Mouse (Mus musculus) Patski (cell line): ENCODE results near the gene Pgpep1. TPM values are rescaled to one million over a fixed set of nuclear protein-coding genes. Genes with fewer than 3 reads are reported as not detected.

ENCODE experiments used
- ATAC-seq: fragments of 100-300 bp; one replicate; pipeline ENCODE4 v1.8.0; 2021
- CTCF ChIA-PET: fragments of 350-600 bp; sonication (Branson Sonifier 250); formaldehyde crosslinking; loops from one replicate; lab custom pipeline; 2022; ENCODE audit warnings: inconsistent platforms; lab: Charles Lee
- POLR2A ChIA-PET: fragments of 350-600 bp; sonication (Branson Sonifier 250); formaldehyde crosslinking; loops from one replicate; lab custom pipeline; 2022; ENCODE audit warnings: antibody characterized with exemption, inconsistent platforms; lab: Charles Lee
- DNase-seq: peaks from one replicate; pipeline ENCODE4 v3.0.0-alpha.2; 2011; ENCODE audit warnings: low read depth, low spot score
- H3K27me3 ChIP-seq: fragments of 371-371 bp; one replicate; pipeline ENCODE4 v1.5.1; 2021
- CTCF ChIP-seq: fragments of 100-300 bp; IDR thresholded peaks from one replicate; pipeline ENCODE4 v1.5.1; 2021
- in situ Hi-C: fragments of 300-500 bp; cut with MboI; formaldehyde crosslinking; loops from 3 replicates; pipeline ENCODE4 v1.11.1; 2018; ENCODE audit warnings: low pct_unique_long_range_greater_than_20kb, mixed read lengths
- polyA plus RNA-seq: library from polyadenylated mRNA; unstranded; gene quantifications from one replicate; pipeline ENCODE4 v1.2.3, GENCODE M21; 2021

The Pgpep1 gene
- polyA plus RNA-seq, 1 experiment from 2014 or later, result 116 TPM

DNA sequence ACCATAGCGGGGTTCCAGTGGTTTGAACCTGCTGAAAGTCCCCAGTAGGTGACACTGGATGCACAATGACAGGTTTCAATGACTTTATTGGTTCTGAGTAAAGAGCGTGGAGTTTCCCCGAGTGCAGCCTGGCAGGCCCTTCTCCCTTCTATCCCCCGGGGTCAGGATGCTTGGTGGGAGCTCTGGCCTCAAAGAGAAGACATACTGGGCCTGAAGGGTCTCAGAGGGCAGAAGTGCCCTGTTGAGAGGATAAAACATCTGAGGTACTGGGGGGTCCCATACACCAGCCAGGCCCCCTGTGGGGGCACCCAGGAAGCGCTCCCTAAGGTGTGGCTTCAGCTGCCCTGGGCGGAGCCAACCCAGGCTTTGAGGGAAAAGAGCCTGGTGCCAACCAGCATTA is 13.8 kb downstream of the Pgpep1 start:
- ChIA-PET POLR2A (interaction anchor here (0.7 to 9.4 kb wide), 3 partner anchors 14 to 179 kb away, joined by 3 to 118 read pairs (median 5); partner anchors contain the start of gene Gdf15), CTCF (interaction anchor here (1.1 to 1.2 kb wide), 2 partner anchors 8 to 11 kb away, joined by 3 read pairs; no protein-coding TSS in a partner anchor)
- ATAC-seq (no peak), DNase-seq (no peak)
- TF ChIP-seq CTCF, result no peak
- no peaks in the 10 kb centered on the region for H3K27me3 ChIP-seq
- in situ Hi-C loops, result no loop called here

DNA sequence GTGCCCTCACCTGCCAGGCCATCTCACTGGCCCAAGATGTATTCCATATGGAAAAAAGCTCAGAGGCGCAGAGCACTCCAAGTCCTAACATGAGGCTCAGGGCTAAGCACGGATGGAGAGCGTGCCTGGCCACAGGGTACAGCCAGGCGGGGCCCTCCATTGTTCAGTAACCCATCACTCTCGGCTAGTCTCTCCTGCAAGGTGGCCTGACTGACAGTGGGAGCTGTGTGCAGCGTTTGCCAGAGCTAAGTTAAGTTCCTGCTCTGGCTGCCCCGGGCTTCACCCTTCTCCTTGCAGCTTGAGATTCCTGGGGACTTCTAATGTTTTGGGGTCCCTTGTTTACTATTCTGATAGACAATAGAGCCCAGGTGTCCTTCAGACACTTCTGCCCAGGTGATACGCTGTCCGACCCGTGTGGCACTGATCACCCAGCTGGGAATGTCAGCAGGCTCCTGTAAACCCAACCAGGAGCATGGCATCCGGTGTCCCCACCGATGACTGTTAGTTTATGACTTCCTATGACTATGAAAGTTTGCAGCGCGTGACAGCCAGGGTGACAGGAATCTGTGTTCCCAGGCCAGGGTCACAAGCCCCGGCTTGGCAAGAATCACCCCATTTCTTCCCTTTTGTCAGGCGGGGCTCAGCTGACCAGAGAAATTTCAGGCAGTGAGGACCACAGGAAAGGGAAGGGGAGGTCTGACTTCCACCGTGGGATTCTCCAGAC is 14.5 kb downstream of the Pgpep1 start:
- H3K27me3 ChIP-seq, result no peaks in the 10 kb centered on the region
- TF ChIP-seq CTCF, result no peak
- in situ Hi-C loops, result no loop called here
- ChIA-PET CTCF (interaction anchor here (1.2 kb wide), 2 partner anchors 10 to 16 kb away, joined by 3 to 5 read pairs; no protein-coding TSS in a partner anchor), POLR2A (interaction anchor here (9.4 kb wide), 1 partner anchor 14 kb away, joined by 118 read pairs; the partner anchor contains the start of gene Gdf15)
- ATAC-seq, result no peak
- no peak for DNase-seq

DNA sequence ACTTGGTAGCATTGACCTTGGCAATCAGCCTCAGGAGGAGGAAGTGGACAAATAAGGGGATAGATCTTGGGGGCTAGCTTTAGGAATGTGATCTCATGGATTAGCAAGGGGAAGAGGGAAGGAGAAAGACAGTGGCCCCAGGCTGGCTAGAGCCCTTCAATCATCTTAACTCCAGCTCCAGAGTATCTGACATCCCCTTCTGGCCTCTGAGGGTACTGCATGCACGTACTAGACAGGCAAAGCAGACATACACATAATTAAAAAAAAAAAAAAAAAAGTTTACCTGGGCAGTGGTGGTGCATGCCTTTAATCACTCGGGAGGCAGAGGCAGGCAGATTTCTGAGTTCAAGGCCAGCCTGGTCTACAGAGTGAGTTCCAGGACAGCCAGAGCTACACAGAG is 16.1 kb downstream of the Pgpep1 start:
- in situ Hi-C loops, result no loop called here
- TF ChIP-seq CTCF, result no peak
- no peaks in the 10 kb centered on the region for H3K27me3 ChIP-seq
- POLR2A ChIA-PET, result interaction anchor here (0.7 to 2.5 kb wide), 3 partner anchors 14 to 34 kb away, joined by 3 to 15 read pairs (median 3); no protein-coding TSS in a partner anchor
- CTCF ChIA-PET, result interaction anchor here (0.7 to 4.9 kb wide), 3 partner anchors 10 to 21 kb away, joined by 3 to 27 read pairs (median 4); no protein-coding TSS in a partner anchor
- DNase-seq (no peak), ATAC-seq (no peak)

DNA sequence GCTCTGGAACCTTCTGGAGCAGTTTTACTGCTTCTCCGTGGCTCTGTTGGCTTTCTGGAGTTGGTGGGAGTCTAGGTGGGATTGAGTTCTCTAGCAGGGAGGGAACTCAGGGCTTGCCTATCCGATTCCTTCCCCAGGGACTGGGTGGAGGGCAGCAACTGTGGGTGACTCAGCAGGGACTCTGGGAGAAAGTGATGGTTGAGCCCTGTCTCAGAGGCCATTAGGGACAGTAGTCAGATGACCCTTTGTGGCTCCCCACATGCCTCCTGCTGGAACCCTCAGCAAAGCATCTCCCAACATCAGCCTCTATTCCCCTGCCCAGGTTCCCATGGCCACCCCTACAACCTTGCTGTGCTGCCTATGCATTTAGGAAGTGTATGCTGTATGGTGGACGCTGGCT is 17.2 kb downstream of the Pgpep1 start:
- no peaks in the 10 kb centered on the region for H3K27me3 ChIP-seq
- DNase-seq (no peak), ATAC-seq (no peak)
- no peak for TF ChIP-seq CTCF
- CTCF ChIA-PET, result interaction anchor here (1.2 to 4.9 kb wide), 4 partner anchors 8 to 16 kb away, joined by 4 to 27 read pairs (median 4); no protein-coding TSS in a partner anchor
- POLR2A ChIA-PET, result interaction anchor here (1.5 to 2.5 kb wide), 2 partner anchors 9 to 13 kb away, joined by 5 to 15 read pairs; no protein-coding TSS in a partner anchor
- in situ Hi-C loops, result no loop called here

DNA sequence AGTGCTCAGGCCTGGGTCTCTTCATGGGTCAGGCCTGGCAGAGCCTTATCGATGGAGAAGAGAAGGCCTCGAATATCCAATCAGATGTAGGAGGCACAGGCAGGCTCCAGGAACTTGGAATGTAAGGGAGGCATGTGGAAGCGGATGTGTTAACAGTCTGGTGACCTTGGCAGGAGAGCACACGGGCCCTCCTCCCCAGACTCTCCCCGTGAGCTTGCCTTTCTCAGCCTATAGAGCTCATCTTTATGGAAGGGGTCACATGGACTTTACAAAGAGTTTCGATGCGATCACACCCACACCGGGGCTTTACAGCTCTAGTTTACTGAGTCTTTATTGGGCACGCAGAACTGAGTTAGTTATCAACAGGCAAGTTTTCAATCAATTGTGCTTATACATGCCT is 21.4 kb downstream of the Pgpep1 start:
- in situ Hi-C loops, result no loop called here
- no peaks in the 10 kb centered on the region for H3K27me3 ChIP-seq
- ATAC-seq, result no peak
- TF ChIP-seq CTCF, result no peak
- CTCF ChIA-PET, result interaction anchor here (0.7 to 1.4 kb wide), 4 partner anchors 8 to 12 kb away, joined by 3 to 4 read pairs (median 3); no protein-coding TSS in a partner anchor
- no peak for DNase-seq
- POLR2A ChIA-PET, result interaction anchor here (1.8 kb wide), 1 partner anchor 11 kb away, joined by 5 read pairs; no protein-coding TSS in a partner anchor

DNA sequence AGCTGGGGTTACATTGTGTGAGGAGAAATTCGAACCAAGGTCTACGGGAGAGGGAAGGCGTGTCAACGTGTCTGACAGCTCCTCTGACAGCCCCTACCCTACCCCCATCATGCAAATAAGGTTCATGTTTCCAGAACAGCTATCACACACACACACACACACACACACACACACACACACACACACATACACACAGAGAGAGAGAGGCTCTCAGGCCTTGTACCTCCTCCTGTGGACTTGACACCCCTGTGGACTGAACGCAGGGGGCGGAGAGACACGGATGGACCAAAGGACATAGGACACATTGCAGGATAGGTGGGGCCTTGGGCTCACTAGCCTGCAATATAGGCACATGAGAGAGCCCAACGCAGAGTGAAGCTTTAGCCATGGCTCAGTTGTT is 23.4 kb downstream of the Pgpep1 start:
- DNase-seq, result no peak
- H3K27me3 ChIP-seq, result no peaks in the 10 kb centered on the region
- in situ Hi-C loops, result no loop called here
- CTCF ChIA-PET, result interaction anchor here (1.0 to 3.3 kb wide), 3 partner anchors 11 to 59 kb away, joined by 3 to 12 read pairs (median 3); no protein-coding TSS in a partner anchor
- no peak for ATAC-seq
- POLR2A ChIA-PET, result interaction anchor here (0.7 to 11.4 kb wide), 3 partner anchors 12 to 26 kb away, joined by 3 to 118 read pairs (median 3); partner anchors contain the start of gene Pgpep1
- no peak for TF ChIP-seq CTCF

DNA sequence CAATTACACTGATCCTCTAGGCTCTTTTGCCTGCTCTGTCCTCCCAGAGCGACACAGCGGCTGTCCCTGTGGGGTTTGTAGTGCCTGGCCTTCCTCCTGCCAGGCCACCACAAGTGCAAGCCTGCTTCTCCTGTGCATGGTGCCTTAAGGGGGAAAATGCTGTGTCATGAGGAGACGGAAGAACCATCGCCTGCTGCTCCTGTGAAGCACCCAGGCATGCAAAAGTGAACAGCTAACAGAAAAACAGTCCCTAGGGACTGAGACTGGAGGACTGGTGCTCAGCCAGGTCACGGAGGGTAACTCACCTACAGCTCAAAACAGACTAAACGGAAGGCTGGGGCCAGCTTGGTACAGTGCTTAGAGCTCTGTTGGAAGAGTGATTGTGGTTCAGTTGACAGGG is 24.7 kb downstream of the Pgpep1 start:
- H3K27me3 ChIP-seq, result no peaks in the 10 kb centered on the region
- no peak for TF ChIP-seq CTCF
- ChIA-PET POLR2A (interaction anchor here (11.4 kb wide), 1 partner anchor 14 kb away, joined by 118 read pairs; no protein-coding TSS in a partner anchor), CTCF (interaction anchor here (1.0 to 3.3 kb wide), 5 partner anchors 11 to 60 kb away, joined by 3 to 12 read pairs (median 4); no protein-coding TSS in a partner anchor)
- ATAC-seq (no peak), DNase-seq (no peak)
- in situ Hi-C loops, result no loop called here

DNA sequence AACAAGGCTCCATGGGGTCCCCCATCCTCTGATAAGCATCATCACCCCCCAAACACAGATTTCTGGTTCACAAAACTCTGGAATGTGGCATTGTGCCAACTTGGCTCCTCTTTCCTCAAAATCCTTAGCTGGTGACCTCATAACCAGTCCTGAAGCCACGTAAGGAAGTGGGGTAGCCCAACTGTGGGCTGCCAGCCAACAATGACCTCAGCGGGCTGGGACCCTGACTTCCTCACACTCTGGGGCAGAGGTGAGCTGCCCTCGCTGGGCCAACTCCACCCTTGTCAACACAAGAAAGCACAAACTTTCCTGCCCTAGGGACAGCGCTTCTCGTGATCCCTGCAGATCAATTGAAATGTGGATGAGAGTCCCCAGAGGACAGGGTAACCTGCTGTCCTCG is 26.1 kb downstream of the Pgpep1 start:
- DNase-seq (peak; percentile 100), ATAC-seq (peak; percentile 63)
- no peaks in the 10 kb centered on the region for H3K27me3 ChIP-seq
- in situ Hi-C loops, result no loop called here
- POLR2A ChIA-PET, result interaction anchor here (0.9 to 11.4 kb wide), 3 partner anchors 8 to 66 kb away, joined by 3 to 118 read pairs (median 5); no protein-coding TSS in a partner anchor
- CTCF ChIA-PET, result interaction anchor here (1.5 to 1.7 kb wide), 3 partner anchors 18 to 39 kb away, joined by 3 to 7 read pairs (median 5); partner anchors contain the start of gene Lsm4
- no peak for TF ChIP-seq CTCF

DNA sequence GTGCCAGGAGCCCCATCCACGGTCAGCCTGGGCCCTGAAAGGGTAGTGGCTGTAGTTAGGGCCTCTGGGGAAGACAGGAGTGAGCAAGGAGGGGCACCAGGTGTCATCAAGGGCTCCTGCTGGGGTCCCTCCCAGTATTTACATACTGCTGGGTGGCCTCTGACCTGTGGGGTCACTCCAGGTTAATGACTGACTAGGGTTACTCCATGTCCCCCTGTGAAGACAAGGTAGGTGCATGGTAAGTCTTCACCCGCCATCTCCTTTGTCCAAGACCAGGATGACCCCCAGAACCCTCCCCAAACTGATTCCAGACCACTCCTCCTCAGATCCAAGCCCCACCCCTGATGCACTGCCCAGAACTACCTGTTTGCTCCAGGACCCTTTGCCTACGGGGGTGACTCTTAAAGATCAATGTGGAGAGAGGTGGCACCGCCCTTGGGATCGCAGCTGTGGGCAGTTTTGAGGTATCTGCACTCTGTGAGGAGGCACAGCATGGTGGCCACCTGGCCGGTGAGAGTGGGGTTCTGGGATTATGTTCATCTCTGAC is 27.8 kb downstream of the Pgpep1 start, which contains the start of gene Gdf15:
Gene Gdf15 (minus strand): TSS at position 111 of the 547 bp plus-strand sequence.
- TF ChIP-seq CTCF, result no peak
- H3K27me3 ChIP-seq, result no peaks in the 10 kb centered on the region
- in situ Hi-C loops, result no loop called here
- DNase-seq (no peak), ATAC-seq (no peak)
- ChIA-PET CTCF (interaction anchor here (0.7 to 1.6 kb wide), 2 partner anchors 18 to 653 kb away, joined by 3 read pairs; no protein-coding TSS in a partner anchor), POLR2A (interaction anchor here (11.4 kb wide), 1 partner anchor 17 kb away, joined by 118 read pairs; no protein-coding TSS in a partner anchor)
